Mouse (Mus musculus): ENCODE results near the gene BC055324. TPM values are rescaled to one million over a fixed set of nuclear protein-coding genes. Genes with fewer than 3 reads are reported as not detected.
A peak's percentile ranks its signal among the peaks of the same experiment; 100 is the strongest.
"Not testable (repeated sequence)": the region's sequence is repeated elsewhere in the genome, so short reads cannot be mapped to it uniquely, and the experiment has no call there.

BC055324 gene
- polyA plus RNA-seq (2014; fragmentation: Nextera tagmentation; extraction: Ambion mirVana), result 32.2 and 42.8 TPM in 2 replicates

DNA sequence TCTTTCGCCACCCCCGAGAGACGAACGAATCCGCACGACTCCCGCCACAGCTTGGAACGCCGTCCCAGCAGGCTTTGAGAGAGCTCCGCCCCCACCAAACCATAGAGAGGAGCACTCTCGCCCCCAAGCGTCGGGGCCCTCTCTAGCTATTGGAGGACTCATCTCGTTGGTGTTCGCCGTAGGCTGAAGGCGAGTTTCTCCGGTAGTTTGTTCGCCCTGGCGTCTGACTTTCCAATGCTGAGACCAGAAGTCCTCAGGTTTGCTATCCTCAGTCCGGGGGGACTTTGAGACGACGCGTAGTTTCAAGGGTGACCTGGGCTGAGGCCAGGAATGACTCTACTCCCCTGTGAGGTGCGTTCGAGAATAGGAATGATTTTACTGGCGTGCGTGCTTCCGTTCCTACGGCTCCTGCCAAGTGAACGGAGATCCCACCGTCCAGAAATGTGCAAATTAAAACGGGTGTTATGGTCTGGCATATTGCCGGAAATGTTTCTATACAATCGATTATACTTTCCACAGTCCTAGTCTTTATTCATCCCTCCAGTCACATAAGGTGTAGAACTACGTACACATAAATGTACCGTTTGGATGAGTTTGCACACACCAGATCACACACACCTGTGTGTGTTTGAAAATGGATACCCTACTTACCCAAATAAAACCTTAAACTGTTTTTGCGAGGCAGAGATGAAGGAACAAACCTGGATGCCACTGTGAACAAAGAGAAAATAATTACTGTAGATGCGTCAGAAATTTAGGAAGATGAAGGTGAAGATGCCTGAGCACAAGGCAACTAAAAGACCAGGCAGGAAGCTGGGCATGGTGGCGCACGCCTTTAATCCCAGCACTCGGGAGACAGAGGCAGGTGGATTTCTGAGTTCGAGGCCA is at the start of gene BC055324, which contains the start of gene Mettl18:
Gene BC055324 (minus strand): TSS at position 76 of the 888 bp plus-strand sequence.
Gene Mettl18 (plus strand): TSS at position 169 of the 888 bp plus-strand sequence.
- Histone ChIP-seq H3K9ac (ENCODE audit: low read length) (peak within 1 kb of the TSS; percentile 86), H3K27me3 (ENCODE audit: control insufficient read depth, insufficient read depth, low read length) (no peaks in the 10 kb centered on the region), H3K9me3 (ENCODE audit: control insufficient read depth, low read length) (no peaks in the 10 kb centered on the region), H3K36me3 (ENCODE audit: control insufficient read depth, insufficient read depth, low read length) (no peaks in the 10 kb centered on the region), H3K4me3 (ENCODE audit: low read depth, low read length) (peak within 1 kb of the TSS; percentile 70), H3K27ac (ENCODE audit: low read depth, low read length) (no peak within 1 kb of the TSS; the same call in 1 of the 2 replicates), H3K4me1 (ENCODE audit: control insufficient read depth, insufficient read depth, low read length) (peaks cover 9% of the 10 kb centered on the region; the same call in 1 of the 2 replicates), H3K4me2 (peak within 1 kb of the TSS; percentile 69)
- DNase-seq (ENCODE audit: low spot score, missing footprints), result peak; percentile 99
- 3% methylated on average over 43 of the region's 43 CpGs for WGBS
- peak; percentile 98 for ATAC-seq (ENCODE audit: low FRiP score)

DNA sequence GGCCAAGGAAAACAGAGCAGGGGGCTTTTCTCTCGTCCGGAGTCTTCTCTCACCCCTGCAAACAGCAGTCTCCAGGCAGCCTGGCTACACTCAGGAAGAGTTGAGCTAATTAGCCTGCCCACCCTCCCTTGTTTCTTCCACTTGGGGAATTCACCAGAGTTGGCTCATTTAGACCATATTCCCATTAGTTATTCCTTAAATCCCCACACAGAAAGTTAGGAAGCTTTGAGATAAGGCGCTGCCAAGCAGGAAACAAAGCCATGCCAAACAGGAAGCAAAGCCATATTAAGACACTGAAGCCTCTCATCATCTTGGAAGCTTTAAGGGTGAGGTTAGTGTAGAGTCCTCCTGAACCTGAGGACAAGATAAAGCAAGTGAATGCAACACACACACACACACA is 49.0 kb upstream of the BC055324 start:
- ATAC-seq (ENCODE audit: low FRiP score) (no peak), DNase-seq (ENCODE audit: low spot score, missing footprints) (no peak)
- no peak overlapping the region for H3K9ac ChIP-seq (ENCODE audit: low read length)
- H3K4me2 ChIP-seq, result no peak overlapping the region
- no peak overlapping the region for H3K27ac ChIP-seq (ENCODE audit: low read depth, low read length)
- WGBS, result 73% methylated on average over 3 of the region's 3 CpGs
- H3K27me3 ChIP-seq (ENCODE audit: control insufficient read depth, insufficient read depth, low read length), result no peaks in the 10 kb centered on the region
- no peaks in the 10 kb centered on the region for H3K36me3 ChIP-seq (ENCODE audit: control insufficient read depth, insufficient read depth, low read length)
- H3K4me3 ChIP-seq (ENCODE audit: low read depth, low read length), result no peak overlapping the region
- H3K9me3 ChIP-seq (ENCODE audit: control insufficient read depth, low read length), result no peaks in the 10 kb centered on the region
- H3K4me1 ChIP-seq (ENCODE audit: control insufficient read depth, insufficient read depth, low read length), result no peaks in the 10 kb centered on the region

DNA sequence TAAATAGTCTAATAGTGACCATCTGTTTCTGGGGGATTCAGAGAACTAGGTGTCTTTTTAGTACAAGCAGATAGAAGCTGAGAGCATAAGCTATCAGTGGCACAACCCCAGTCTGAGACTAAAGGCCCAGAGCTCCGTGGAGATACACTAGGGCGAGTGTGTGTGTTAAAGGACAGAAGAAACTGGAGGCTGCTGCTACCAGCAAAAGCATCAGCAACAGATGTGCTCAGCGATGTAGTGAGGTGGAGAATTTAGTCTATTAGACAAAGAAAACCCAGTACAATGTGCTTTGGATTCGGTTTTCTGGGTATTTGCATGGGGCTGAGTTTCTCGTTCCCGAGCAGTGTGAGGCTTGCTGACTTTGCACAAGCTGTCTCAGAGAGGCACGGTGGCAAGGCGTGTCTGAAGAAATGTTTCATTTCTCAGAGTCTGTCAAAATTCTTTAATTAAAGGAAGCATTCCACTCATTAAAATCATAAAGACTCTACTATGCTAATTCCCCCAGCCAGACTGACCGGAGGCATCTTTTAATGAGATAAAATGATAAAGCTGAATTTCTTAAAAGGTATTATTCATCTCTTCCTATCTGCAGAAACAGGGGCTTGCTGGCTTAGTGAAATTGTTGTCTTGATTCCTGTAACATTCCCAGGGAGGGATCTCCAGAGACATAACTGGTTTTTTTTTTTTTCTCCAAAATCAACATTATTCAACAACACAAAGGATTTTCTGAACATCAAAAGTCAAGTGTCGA is 46.0 kb upstream of the BC055324 start:
- Histone ChIP-seq H3K4me2 (no peak overlapping the region), H3K9ac (ENCODE audit: low read length) (no peak overlapping the region), H3K9me3 (ENCODE audit: control insufficient read depth, low read length) (no peaks in the 10 kb centered on the region), H3K27me3 (ENCODE audit: control insufficient read depth, insufficient read depth, low read length) (no peaks in the 10 kb centered on the region), H3K27ac (ENCODE audit: low read depth, low read length) (no peak overlapping the region), H3K36me3 (ENCODE audit: control insufficient read depth, insufficient read depth, low read length) (no peaks in the 10 kb centered on the region), H3K4me1 (ENCODE audit: control insufficient read depth, insufficient read depth, low read length) (no peaks in the 10 kb centered on the region), H3K4me3 (ENCODE audit: low read depth, low read length) (no peak overlapping the region)
- ATAC-seq (ENCODE audit: low FRiP score) (no peak), DNase-seq (ENCODE audit: low spot score, missing footprints) (peak; percentile 51)
- 78% methylated on average over 10 of the region's 10 CpGs for WGBS

GRCm38 (mm10) chr1:164027416-164027815 is 32.8 kb upstream of the BC055324 start:
- ATAC-seq (ENCODE audit: low FRiP score) (no peak), DNase-seq (ENCODE audit: low spot score, missing footprints) (no peak)
- no peak overlapping the region for H3K27ac ChIP-seq (ENCODE audit: low read depth, low read length)
- no peak overlapping the region for H3K4me3 ChIP-seq (ENCODE audit: low read depth, low read length)
- no peaks in the 10 kb centered on the region for H3K36me3 ChIP-seq (ENCODE audit: control insufficient read depth, insufficient read depth, low read length)
- no peak overlapping the region for H3K9ac ChIP-seq (ENCODE audit: low read length)
- H3K9me3 ChIP-seq (ENCODE audit: control insufficient read depth, low read length), result no peaks in the 10 kb centered on the region
- H3K4me1 ChIP-seq (ENCODE audit: control insufficient read depth, insufficient read depth, low read length), result no peaks in the 10 kb centered on the region
- no peaks in the 10 kb centered on the region for H3K27me3 ChIP-seq (ENCODE audit: control insufficient read depth, insufficient read depth, low read length)
- 58% methylated on average over 5 of the region's 5 CpGs for WGBS
- no peak overlapping the region for H3K4me2 ChIP-seq

DNA sequence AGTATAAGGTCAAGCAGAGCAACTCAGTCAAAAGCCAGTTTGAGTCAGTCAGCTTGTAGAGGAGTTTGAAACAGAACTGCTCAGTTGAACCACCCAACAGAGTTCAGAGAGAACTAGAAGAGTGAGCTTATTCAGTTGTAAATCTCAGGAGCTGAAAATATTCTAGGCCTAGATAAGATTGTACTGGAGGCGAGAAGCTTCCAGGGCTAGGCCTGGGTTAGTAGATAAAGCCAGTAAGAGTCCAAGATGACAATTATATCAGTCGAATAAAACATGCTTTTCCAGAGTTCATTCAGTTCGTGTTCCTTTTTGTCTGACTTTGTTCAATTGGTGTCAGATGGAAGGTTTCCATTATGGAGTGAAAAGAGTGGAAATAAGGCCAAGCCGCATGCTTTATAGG is 31.1 kb upstream of the BC055324 start:
- DNase-seq (ENCODE audit: low spot score, missing footprints), result no peak
- H3K9me3 ChIP-seq (ENCODE audit: control insufficient read depth, low read length), result no peaks in the 10 kb centered on the region
- H3K27ac ChIP-seq (ENCODE audit: low read depth, low read length), result no peak overlapping the region
- no peaks in the 10 kb centered on the region for H3K36me3 ChIP-seq (ENCODE audit: control insufficient read depth, insufficient read depth, low read length)
- no peak overlapping the region for H3K4me2 ChIP-seq
- no peaks in the 10 kb centered on the region for H3K4me1 ChIP-seq (ENCODE audit: control insufficient read depth, insufficient read depth, low read length)
- WGBS, result 89% methylated on average over 4 of the region's 4 CpGs
- no peak overlapping the region for H3K4me3 ChIP-seq (ENCODE audit: low read depth, low read length)
- H3K27me3 ChIP-seq (ENCODE audit: control insufficient read depth, insufficient read depth, low read length), result no peaks in the 10 kb centered on the region
- no peak overlapping the region for H3K9ac ChIP-seq (ENCODE audit: low read length)
- no peak for ATAC-seq (ENCODE audit: low FRiP score)

DNA sequence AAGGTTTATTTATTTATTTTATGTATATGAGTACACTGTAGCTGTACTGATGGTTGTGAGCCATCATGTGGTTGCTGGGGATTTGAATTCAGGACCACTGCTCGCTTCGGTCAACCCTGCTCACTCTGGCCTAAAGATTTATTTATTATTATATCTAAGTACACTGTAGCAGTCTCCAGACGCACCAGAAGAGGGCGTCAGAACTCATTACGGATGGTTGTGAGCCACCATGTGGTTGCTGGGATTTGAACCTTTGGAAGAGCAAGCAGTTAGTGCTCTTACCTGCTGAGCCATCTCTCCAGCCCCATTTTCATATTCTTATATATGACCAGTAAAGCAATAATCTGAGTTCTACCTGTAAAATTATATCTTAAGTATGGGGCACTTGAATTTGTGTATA is 27.5 kb upstream of the BC055324 start:
- H3K9ac ChIP-seq (ENCODE audit: low read length); H3K4me2 ChIP-seq; H3K4me3 ChIP-seq (ENCODE audit: low read depth, low read length); H3K9me3 ChIP-seq (ENCODE audit: control insufficient read depth, low read length); H3K27ac ChIP-seq (ENCODE audit: low read depth, low read length); H3K4me1 ChIP-seq (ENCODE audit: control insufficient read depth, insufficient read depth, low read length); H3K27me3 ChIP-seq (ENCODE audit: control insufficient read depth, insufficient read depth, low read length); H3K36me3 ChIP-seq (ENCODE audit: control insufficient read depth, insufficient read depth, low read length); ATAC-seq (ENCODE audit: low FRiP score): not testable (repeated sequence)
- WGBS, result 81% methylated on average over 5 of the region's 5 CpGs
- DNase-seq (ENCODE audit: low spot score, missing footprints), result peak; percentile 41

DNA sequence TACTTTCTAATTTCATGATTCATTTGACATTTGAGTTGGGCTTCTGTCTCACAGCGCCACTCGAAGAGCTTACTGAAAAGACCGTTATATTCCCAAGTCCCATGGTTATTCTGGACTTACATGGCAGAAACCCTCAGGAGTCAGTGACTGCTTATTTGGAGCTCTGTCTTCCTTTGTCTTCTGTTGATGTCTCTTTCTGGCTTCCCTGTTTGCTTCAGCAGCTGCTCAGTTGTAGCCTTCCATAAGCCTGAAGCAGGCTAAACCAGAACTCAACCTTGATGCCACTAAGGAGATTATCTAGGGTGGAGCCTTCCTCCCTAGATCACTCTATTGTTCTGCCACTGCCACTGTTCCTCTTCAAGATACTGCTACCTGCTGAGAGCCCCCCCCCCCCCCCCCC is 26.1 kb upstream of the BC055324 start:
- WGBS, result 75% methylated on average over 3 of the region's 3 CpGs
- not testable (repeated sequence) for H3K27ac ChIP-seq (ENCODE audit: low read depth, low read length); ATAC-seq (ENCODE audit: low FRiP score); H3K36me3 ChIP-seq (ENCODE audit: control insufficient read depth, insufficient read depth, low read length); H3K4me1 ChIP-seq (ENCODE audit: control insufficient read depth, insufficient read depth, low read length); H3K27me3 ChIP-seq (ENCODE audit: control insufficient read depth, insufficient read depth, low read length); H3K4me3 ChIP-seq (ENCODE audit: low read depth, low read length); H3K9me3 ChIP-seq (ENCODE audit: control insufficient read depth, low read length); H3K4me2 ChIP-seq; H3K9ac ChIP-seq (ENCODE audit: low read length)
- DNase-seq (ENCODE audit: low spot score, missing footprints), result peak; percentile 79

GRCm38 (mm10) chr1:164019789-164020188 is 25.2 kb upstream of the BC055324 start:
- no peaks in the 10 kb centered on the region; the same call in 1 of the 2 replicates for H3K4me1 ChIP-seq (ENCODE audit: control insufficient read depth, insufficient read depth, low read length)
- no peak overlapping the region for H3K4me3 ChIP-seq (ENCODE audit: low read depth, low read length)
- peak; percentile 81 for DNase-seq (ENCODE audit: low spot score, missing footprints)
- no peaks in the 10 kb centered on the region for H3K9me3 ChIP-seq (ENCODE audit: control insufficient read depth, low read length)
- H3K36me3 ChIP-seq (ENCODE audit: control insufficient read depth, insufficient read depth, low read length), result no peaks in the 10 kb centered on the region
- WGBS, result 41% methylated on average over 6 of the region's 6 CpGs
- H3K9ac ChIP-seq (ENCODE audit: low read length), result no peak overlapping the region
- H3K4me2 ChIP-seq, result no peak overlapping the region
- no peak for ATAC-seq (ENCODE audit: low FRiP score)
- no peak overlapping the region for H3K27ac ChIP-seq (ENCODE audit: low read depth, low read length)
- no peaks in the 10 kb centered on the region for H3K27me3 ChIP-seq (ENCODE audit: control insufficient read depth, insufficient read depth, low read length)

All from midbrain, embryonic 11.5 days (tissue).